Mouse (Mus musculus) macrophage (primary cell): ENCODE data around the gene Dpp3. TPM values are rescaled to one million over a fixed set of nuclear protein-coding genes. Genes with fewer than 3 reads are reported as not detected.
"Not testable (repeated sequence)": the region's sequence is repeated elsewhere in the genome, so short reads cannot be mapped to it uniquely, and the experiment has no call there.

Source experiments
- H3K27ac ChIP-seq: fragments of 350-480 bp; formaldehyde crosslinking; 2 replicates; pipeline ENCODE4 v1.9.0; 2021
- H3K36me3 ChIP-seq: fragments of 350-480 bp; formaldehyde crosslinking; 2 replicates; pipeline ENCODE4 v1.9.0; 2021; ENCODE audit errors: inconsistent target
- H3K4me3 ChIP-seq: fragments of 350-480 bp; formaldehyde crosslinking; 2 replicates; pipeline ENCODE4 v1.9.0; 2021; ENCODE audit errors: inconsistent target
- H3K79me2 ChIP-seq: fragments of 350-480 bp; formaldehyde crosslinking; 2 replicates; pipeline ENCODE4 v1.9.0; 2021; ENCODE audit errors: inconsistent target
- WGBS: methylation state at CpG from one replicate; pipeline ENCODE4 v1.1.7; 2026; ENCODE audit warnings: inconsistent platforms; ENCODE audit not compliant: missing documents; 5-methylcytosine and 5-hydroxymethylcytosine counted together
- polyA plus RNA-seq: library from polyadenylated mRNA; stranded (reverse); fragments of 250-400 nt; gene quantifications from 3 replicates; pipeline ENCODE4 v1.2.4, GENCODE M21; 2018; ENCODE audit warnings: inconsistent platforms

The Dpp3 gene
- polyA plus RNA-seq, 1 experiment from 2014 or later = 28.6 TPM

- WGBS = 88% methylated on average over 2 of the region's 4 CpGs
Observed at GRCm38 (mm10) chr19:4876241-4876640, 51.8 kb downstream of the Dpp3 start.

GRCm38 (mm10) chr19:4874613-4875012, 53.5 kb downstream of the Dpp3 start:
- WGBS = no CpG with 5 or more reads among the region's 1 CpGs

More at GRCm38 (mm10) chr19:4876241-4876640, 51.8 kb downstream of the Dpp3 start:
- peaks cover 19% of the 10 kb centered on the region for H3K79me2 ChIP-seq
- no peaks in the 10 kb centered on the region for H3K36me3 ChIP-seq
- H3K27ac ChIP-seq = no peak overlapping the region
- H3K4me3 ChIP-seq = no peak overlapping the region

GRCm38 (mm10) chr19:4865147-4865546, 62.9 kb downstream of the Dpp3 start:
- no peak overlapping the region for H3K4me3 ChIP-seq
- WGBS = 3% methylated on average over 17 of the region's 17 CpGs
- no peaks in the 10 kb centered on the region for H3K36me3 ChIP-seq

More at GRCm38 (mm10) chr19:4874613-4875012, 53.5 kb downstream of the Dpp3 start:
- H3K4me3 ChIP-seq, H3K79me2 ChIP-seq, H3K36me3 ChIP-seq, H3K27ac ChIP-seq: not testable (repeated sequence)

GRCm38 (mm10) chr19:4863048-4863447, 65.0 kb downstream of the Dpp3 start:
- H3K79me2 ChIP-seq = no peaks in the 10 kb centered on the region
- WGBS = 80% methylated on average over 6 of the region's 6 CpGs
- no peak overlapping the region for H3K27ac ChIP-seq

More at GRCm38 (mm10) chr19:4865147-4865546, 62.9 kb downstream of the Dpp3 start:
- no peaks in the 10 kb centered on the region for H3K79me2 ChIP-seq
- H3K27ac ChIP-seq = no peak overlapping the region

GRCm38 (mm10) chr19:4859081-4859480, 69.0 kb downstream of the Dpp3 start:
- WGBS = 84% methylated on average over 6 of the region's 6 CpGs
- Histone ChIP-seq H3K79me2 (no peaks in the 10 kb centered on the region), H3K36me3 (no peaks in the 10 kb centered on the region), H3K4me3 (no peak overlapping the region), H3K27ac (no peak overlapping the region)

More at GRCm38 (mm10) chr19:4863048-4863447, 65.0 kb downstream of the Dpp3 start:
- no peak overlapping the region for H3K4me3 ChIP-seq
- no peaks in the 10 kb centered on the region for H3K36me3 ChIP-seq

Other genes starting within 250 kb of the Dpp3 start
- not detected in 3 replicates for gene Gm960, start 229.6 kb downstream of the Dpp3 start, polyA plus RNA-seq
- gene Sptbn2, start 217.1 kb downstream of the Dpp3 start, polyA plus RNA-seq = 0.05 to 0.11 TPM (median 0.10 TPM) in 3 replicates
- 5.4 to 7.3 TPM (median 5.9 TPM) in 3 replicates for gene Rbm4b, start 171.8 kb downstream of the Dpp3 start, polyA plus RNA-seq
- gene Rbm4, start 134.4 kb downstream of the Dpp3 start, polyA plus RNA-seq = 12.7 to 21.9 TPM (median 16.4 TPM) in 3 replicates
- gene Gm21992, start 116.7 kb downstream of the Dpp3 start, polyA plus RNA-seq = 1.3 to 5.1 TPM (median 3.4 TPM) in 3 replicates
- 10.2 to 18.9 TPM (median 15.8 TPM) in 3 replicates for gene Rbm14, start 116.7 kb downstream of the Dpp3 start, polyA plus RNA-seq
- gene Ccs, start 89.0 kb downstream of the Dpp3 start, polyA plus RNA-seq = 17.8 to 37.0 TPM (median 27.6 TPM) in 3 replicates
- gene Ccdc87, start 88.9 kb downstream of the Dpp3 start, polyA plus RNA-seq = 0.07 to 0.10 TPM in 2 of 3 replicates, not detected in the other
- gene Ctsf, start 73.2 kb downstream of the Dpp3 start, polyA plus RNA-seq = 5.4 to 22.4 TPM (median 9.6 TPM) in 3 replicates
- gene Actn3, start 50.4 kb downstream of the Dpp3 start, polyA plus RNA-seq = not detected in 3 replicates
- gene Zdhhc24, start 49.6 kb downstream of the Dpp3 start, polyA plus RNA-seq = 13.7 to 17.2 TPM (median 17.1 TPM) in 3 replicates
- gene Bbs1, start 21.7 kb downstream of the Dpp3 start, polyA plus RNA-seq = 0.58 to 1.1 TPM (median 1.0 TPM) in 3 replicates
- 0.82 to 2.1 TPM (median 1.7 TPM) in 3 replicates for gene Peli3, start 14.8 kb upstream of the Dpp3 start, polyA plus RNA-seq
- 30.6 to 71.3 TPM (median 40.0 TPM) in 3 replicates for gene Mrpl11, start 33.9 kb upstream of the Dpp3 start, polyA plus RNA-seq
- 0.11 to 0.41 TPM (median 0.32 TPM) in 3 replicates for gene Npas4, start 62.0 kb upstream of the Dpp3 start, polyA plus RNA-seq
- gene Slc29a2, start 95.6 kb upstream of the Dpp3 start, polyA plus RNA-seq = 0.75 to 2.2 TPM (median 0.76 TPM) in 3 replicates
- 12.6 to 23.0 TPM (median 17.7 TPM) in 3 replicates for gene B4gat1, start 110.5 kb upstream of the Dpp3 start, polyA plus RNA-seq
- 0.76 to 2.0 TPM (median 0.80 TPM) in 3 replicates for gene AC124502.3, start 110.6 kb upstream of the Dpp3 start, polyA plus RNA-seq
- gene Brms1, start 113.1 kb upstream of the Dpp3 start, polyA plus RNA-seq = 61.2 to 78.9 TPM (median 63.9 TPM) in 3 replicates
- gene Rin1, start 122.2 kb upstream of the Dpp3 start, polyA plus RNA-seq = 0.08 to 0.37 TPM (median 0.11 TPM) in 3 replicates
- not detected in 3 replicates for gene Cd248, start 139.8 kb upstream of the Dpp3 start, polyA plus RNA-seq
- 0.04 to 0.26 TPM (median 0.06 TPM) in 3 replicates for gene Tmem151a, start 157.2 kb upstream of the Dpp3 start, polyA plus RNA-seq
- gene Yif1a, start 160.3 kb upstream of the Dpp3 start, polyA plus RNA-seq = 32.3 to 57.6 TPM (median 51.7 TPM) in 3 replicates
- gene Cnih2, start 170.2 kb upstream of the Dpp3 start, polyA plus RNA-seq = 0.28 TPM in 1 of 3 replicates, not detected in the others
- gene Rab1b, start 178.8 kb upstream of the Dpp3 start, polyA plus RNA-seq = 120 to 188 TPM (median 152 TPM) in 3 replicates
- 9.0 to 14.1 TPM (median 10.4 TPM) in 3 replicates for gene Klc2, start 190.3 kb upstream of the Dpp3 start, polyA plus RNA-seq